Mouse (Mus musculus) MEL (cell line): ENCODE measurements around the gene Kcnip1.

Source experiments
- CTCF ChIP-seq, 3 experiments: IDR thresholded peaks in 2 of 3; conservative IDR thresholded peaks in 1 of 3; 2 replicates each; pipeline ENCODE4 v1.5.1; 2011 to 2012; ENCODE audit warnings: low read length in 3 of 3, low read depth in 2 of 3, mild to moderate bottlenecking in 2 of 3, improper control_type of control experiment in 1 of 3, inconsistent platforms in 1 of 3, mixed read lengths in 1 of 3, moderate library complexity in 1 of 3; ENCODE audit not compliant: control insufficient read depth in 1 of 3, insufficient read depth in 1 of 3, poor library complexity in 1 of 3, severe bottlenecking in 1 of 3
- POLR2AphosphoS2 ChIP-seq: IDR thresholded peaks from 2 replicates; pipeline ENCODE4 v1.6.1; 2011; ENCODE audit warnings: low read length, improper control_type of control experiment
- TCF12 ChIP-seq: IDR thresholded peaks from 2 replicates; pipeline ENCODE4 v1.6.1; 2014; ENCODE audit warnings: low read depth, mild to moderate bottlenecking, inconsistent platforms, low read length, improper control_type of control experiment, moderate library complexity

DNA sequence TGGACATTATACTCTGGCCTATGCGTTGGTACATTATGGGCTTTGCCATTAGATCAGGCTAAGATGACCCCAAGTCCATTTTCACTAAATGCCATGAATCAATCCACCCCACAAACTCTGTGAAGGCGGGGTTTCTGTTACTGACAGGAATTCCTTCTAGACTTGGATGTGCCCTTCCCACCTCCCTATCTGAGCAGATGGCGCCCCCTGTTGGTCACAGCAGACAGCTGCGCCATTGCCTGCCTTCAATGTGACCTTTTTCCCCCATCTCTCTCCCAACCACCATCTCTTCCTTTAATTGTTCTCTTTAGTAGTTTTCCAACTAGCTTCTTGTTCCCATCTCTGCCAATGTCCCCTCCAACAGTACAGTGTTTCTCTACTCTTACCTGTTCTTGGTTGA is 243.0 kb downstream of the Kcnip1 start:
- TF ChIP-seq CTCF (IDR thresholded peaks at IDR 0.05 in 2 of 3, conservative IDR thresholded peaks at IDR 0.05 in 1 of 3; ENCODE audit: control insufficient read depth in 1 of 3, insufficient read depth in 1 of 3, low read depth in 2 of 3, low read length in 3 of 3, poor library complexity in 1 of 3, severe bottlenecking in 1 of 3) (peak; percentile 40 to 74 (median 57)), TCF12 (no peak), POLR2AphosphoS2 (no peak)
